8 mouse cellular contexts compared by ENCODE assay signal in genomic region chr6:119198534-119199273, GRCm38 (mm10). TPM values are rescaled to one million over a fixed set of nuclear protein-coding genes. Genes with fewer than 3 reads are reported as not detected.
A peak's percentile ranks its signal among the peaks of the same experiment; 100 is the strongest.
DNase-seq lines count a peak whose midpoint lies in the region; ATAC-seq lines count a peak whose summit lies in the region.

No protein-coding gene starts in this region.

- WGBS in kidney, embryonic 14.5 days = 51% methylated on average over 15 of the region's 15 CpGs
- WGBS in hindbrain, embryonic 16.5 days = 26% methylated on average over 15 of the region's 15 CpGs

- H3K4me2 ChIP-seq in kidney, embryonic 14.5 days (replicated peaks; ENCODE audit: low read depth, low read length) = no peak overlapping the region
- no peak overlapping the region for H3K4me2 ChIP-seq in hindbrain, embryonic 16.5 days (ENCODE audit: low read length)

- ATAC-seq in kidney, embryonic 14.5 days (ENCODE audit: low FRiP score, low TSS enrichment) = no peak
- ATAC-seq in hindbrain, embryonic 16.5 days = peak; percentile 34; the same call in 1 of the 2 replicates

- no peaks in the 10 kb centered on the region for H3K9me3 ChIP-seq in kidney, embryonic 14.5 days (ENCODE audit: control insufficient read depth, low read length)
- H3K9me3 ChIP-seq in hindbrain, embryonic 16.5 days (ENCODE audit: control insufficient read depth, low read length) = no peaks in the 10 kb centered on the region

- H3K27me3 ChIP-seq in kidney, embryonic 14.5 days (ENCODE audit: control insufficient read depth, insufficient read depth, low read length) = no peaks in the 10 kb centered on the region
- H3K27me3 ChIP-seq in hindbrain, embryonic 16.5 days (replicated peaks; ENCODE audit: control insufficient read depth, insufficient read depth, low read length) = no peaks in the 10 kb centered on the region

- no peaks in the 10 kb centered on the region for H3K4me1 ChIP-seq in kidney, embryonic 14.5 days (ENCODE audit: control insufficient read depth, insufficient read depth, low read length)
- peaks cover 4% of the 10 kb centered on the region; the same call in 1 of the 2 replicates for H3K4me1 ChIP-seq in hindbrain, embryonic 16.5 days (ENCODE audit: control insufficient read depth, insufficient read depth, low read depth, low read length)

- no peak overlapping the region for H3K9ac ChIP-seq in kidney, embryonic 14.5 days (ENCODE audit: low read depth, low read length)
- H3K9ac ChIP-seq in hindbrain, embryonic 16.5 days (ENCODE audit: low read depth, low read length) = no peak overlapping the region

- H3K4me3 ChIP-seq in kidney, embryonic 14.5 days (ENCODE audit: low read length) = no peak overlapping the region
- H3K4me3 ChIP-seq in hindbrain, embryonic 16.5 days (ENCODE audit: low read length) = no peak overlapping the region

- peak; percentile 12 for DNase-seq in kidney, postnatal 10 days
- DNase-seq in CD4-positive, CD25-positive, alpha-beta regulatory T cell, adult 2 months (ENCODE audit: low read depth, low spot score) = peak; percentile 33
- DNase-seq in ES-CJ7 (ENCODE audit: low read depth, low spot score) (peak; percentile 59), MN1 (ENCODE audit: low spot score) (no peak)
- no peak for DNase-seq in ovary, postnatal 14 days (ENCODE audit: low spot score)
- no peak for DNase-seq in cerebellum, adult 18-20 months

- no peaks in the 10 kb centered on the region; the same call in 1 of the 2 replicates for H3K36me3 ChIP-seq in kidney, embryonic 14.5 days (ENCODE audit: control insufficient read depth, insufficient read depth, low read length)
- peaks cover 10% of the 10 kb centered on the region; the same call in 1 of the 2 replicates for H3K36me3 ChIP-seq in hindbrain, embryonic 16.5 days (ENCODE audit: control insufficient read depth, insufficient read depth, low read length)

- no peak overlapping the region for H3K27ac ChIP-seq in kidney, embryonic 14.5 days (ENCODE audit: low read depth, low read length)
- no peak overlapping the region for H3K27ac ChIP-seq in hindbrain, embryonic 16.5 days (ENCODE audit: low read depth, low read length)

RNA-seq across cellular contexts. Expression of gene Cacna1c, which starts 2.5 kb away (rescaled TPM):
- 1.7 and 3.3 TPM in 2 replicates for polyA plus RNA-seq in kidney, embryonic 14.5 days (2014; fragmentation: Nextera tagmentation; extraction: Ambion mirVana)
- polyA plus RNA-seq in hindbrain, embryonic 16.5 days (2015; fragmentation: Nextera tagmentation; extraction: Ambion mirVana) = 4.7 and 6.0 TPM in 2 replicates

RNA-seq across cellular contexts. Expression of gene Dcp1b, which starts 23.7 kb away (rescaled TPM):
- 9.3 and 9.4 TPM in 2 replicates for polyA plus RNA-seq in kidney, embryonic 14.5 days (2014; fragmentation: Nextera tagmentation; extraction: Ambion mirVana)
- polyA plus RNA-seq in hindbrain, embryonic 16.5 days (2015; fragmentation: Nextera tagmentation; extraction: Ambion mirVana) = 10.6 and 11.8 TPM in 2 replicates

RNA-seq across cellular contexts. Expression of gene Cacna2d4, which starts 37.6 kb away (rescaled TPM):
- 0.03 TPM in 1 of 2 replicates, not detected in the other for polyA plus RNA-seq in kidney, embryonic 14.5 days (2014; fragmentation: Nextera tagmentation; extraction: Ambion mirVana)
- polyA plus RNA-seq in hindbrain, embryonic 16.5 days (2015; fragmentation: Nextera tagmentation; extraction: Ambion mirVana) = 0.66 and 1.2 TPM in 2 replicates

Comparison
In these comparisons a context has a peak if more than half of its experiments do, and no peak if none do; other contexts are left out.
1. DNase-seq: peak in kidney, postnatal 10 days (single experiment), CD4-positive, CD25-positive, alpha-beta regulatory T cell, adult 2 months (single experiment) and ES-CJ7 (single experiment); none in ovary, postnatal 14 days (single experiment), cerebellum, adult 18-20 months (0 of 2) and MN1 (single experiment).